Mouse (Mus musculus) myocyte (in vitro differentiated cells): Measurements from ENCODE around the gene Timm13. TPM values are rescaled to one million over a fixed set of nuclear protein-coding genes. Genes with fewer than 3 reads are reported as not detected.

Source experiments
- H3K27me3 ChIP-seq: one replicate; pipeline ENCODE4 v1.6.1; 2011; ENCODE audit not compliant: control insufficient read depth, insufficient read depth, insufficient read length
- H3K36me3 ChIP-seq: one replicate; pipeline ENCODE4 v1.6.1; 2011; ENCODE audit not compliant: control insufficient read depth, insufficient read depth
- H3K4me2 ChIP-seq: one replicate; pipeline ENCODE4 v1.6.1; 2011; ENCODE audit warnings: low read depth, control low read depth
- H3K4me3 ChIP-seq: one replicate; pipeline ENCODE4 v1.5.1; 2011; ENCODE audit warnings: mild to moderate bottlenecking, control low read depth, moderate library complexity
- H3K79me2 ChIP-seq: one replicate; pipeline ENCODE4 v1.6.1; 2011; ENCODE audit not compliant: control insufficient read depth, insufficient read depth
- H3ac ChIP-seq: one replicate; pipeline ENCODE4 v1.6.1; 2011; ENCODE audit not compliant: control insufficient read depth, insufficient read length
- CEBPB ChIP-seq: IDR thresholded peaks from 2 replicates; pipeline ENCODE4 v1.6.1; 2011; ENCODE audit warnings: mild to moderate bottlenecking, moderate library complexity; ENCODE audit not compliant: poor library complexity, insufficient read depth, severe bottlenecking
- E2F4 ChIP-seq: IDR thresholded peaks from one replicate; pipeline ENCODE4 v1.6.1; 2011; ENCODE audit warnings: mild to moderate bottlenecking, control low read depth, moderate library complexity; ENCODE audit not compliant: insufficient read depth
- MAX ChIP-seq: IDR thresholded peaks from one replicate; pipeline ENCODE4 v1.6.1; 2011; ENCODE audit warnings: low read depth, mild to moderate bottlenecking, control low read depth
- MYOD1 ChIP-seq, 3 experiments: IDR thresholded peaks; one replicate each; pipeline ENCODE4 v1.6.1; 2011; ENCODE audit warnings: control low read depth in 2 of 3, low read depth in 2 of 3, mild to moderate bottlenecking in 2 of 3, moderate library complexity in 1 of 3; ENCODE audit not compliant: insufficient read length in 2 of 3, control insufficient read depth in 1 of 3
- MYOG ChIP-seq, 3 experiments: IDR thresholded peaks; one replicate each; pipeline ENCODE4 v1.6.1; 2011; ENCODE audit warnings: control low read depth in 2 of 3, low read depth in 2 of 3, mild to moderate bottlenecking in 2 of 3; ENCODE audit not compliant: insufficient read length in 2 of 3, control insufficient read depth in 1 of 3, insufficient read depth in 1 of 3
- POLR2A ChIP-seq: IDR thresholded peaks from one replicate; pipeline ENCODE4 v1.6.1; 2011; ENCODE audit warnings: low read depth, mild to moderate bottlenecking, control low read depth, moderate library complexity; ENCODE audit not compliant: insufficient read length
- POLR2AphosphoS2 ChIP-seq: IDR thresholded peaks from one replicate; pipeline ENCODE4 v1.6.1; 2011; ENCODE audit warnings: low read depth, control low read depth; ENCODE audit not compliant: insufficient read length
- REST ChIP-seq: IDR thresholded peaks from one replicate; pipeline ENCODE4 v1.6.1; 2011; ENCODE audit warnings: mild to moderate bottlenecking, control low read depth, moderate library complexity; ENCODE audit not compliant: insufficient read depth, insufficient read length
- SRF ChIP-seq: IDR thresholded peaks from one replicate; pipeline ENCODE4 v1.6.1; 2011; ENCODE audit warnings: low read depth; ENCODE audit not compliant: control insufficient read depth, insufficient read length
- TCF12 ChIP-seq: IDR thresholded peaks from one replicate; pipeline ENCODE4 v1.6.1; 2011; ENCODE audit warnings: mild to moderate bottlenecking, control low read depth; ENCODE audit not compliant: poor library complexity, insufficient read depth, severe bottlenecking
- TCF3 ChIP-seq: IDR thresholded peaks from one replicate; pipeline ENCODE4 v1.6.1; 2011; ENCODE audit warnings: low read depth, control low read depth; ENCODE audit not compliant: insufficient read length
- USF1 ChIP-seq: IDR thresholded peaks from one replicate; pipeline ENCODE4 v1.6.1; 2011; ENCODE audit warnings: low read depth, mild to moderate bottlenecking, control low read depth, moderate library complexity
- polyA plus RNA-seq: library from polyadenylated mRNA; unstranded; fragments of >200 nt; fragmentation: generic; extraction: Trizol; gene quantifications from one replicate; pipeline ENCODE4 v1.2.1, GENCODE M21; 2012; ENCODE audit warnings: missing spikeins

The Timm13 gene
- polyA plus RNA-seq, 1 experiment = 225 TPM

DNA sequence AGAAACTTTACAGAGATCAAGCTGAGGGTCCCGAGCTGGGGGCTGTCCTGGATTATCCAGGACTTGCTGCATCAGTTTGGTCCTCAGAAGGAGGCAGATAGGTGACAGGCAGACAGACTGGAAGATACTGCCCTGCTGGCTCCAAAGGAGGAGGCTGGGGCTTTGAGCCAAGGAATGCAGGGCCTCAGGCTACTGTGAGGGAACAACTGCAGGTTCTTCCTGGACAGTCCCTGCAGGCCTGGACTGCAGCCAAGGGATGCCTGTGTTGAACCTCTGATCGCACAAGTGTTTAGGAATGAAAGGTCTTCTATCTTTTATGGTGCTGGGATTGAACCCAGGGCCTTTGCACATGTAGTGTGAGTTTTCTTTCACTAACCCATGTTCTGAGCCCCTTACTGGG lies 47.0 kb upstream of the Timm13 start:
- H3K79me2 ChIP-seq = no peaks in the 10 kb centered on the region
- TF ChIP-seq SRF (no peak), CEBPB (no peak), E2F4 (no peak), POLR2AphosphoS2 (no peak), TCF12 (no peak), MYOD1 (IDR thresholded peaks at IDR 0.05; ENCODE audit: control insufficient read depth in 1 of 3, insufficient read length in 2 of 3, low read depth in 2 of 3) (peak in 2 of 3 experiments; percentile 32 to 58), MAX (no peak), TCF3 (no peak), REST (no peak), POLR2A (no peak), USF1 (no peak), MYOG (IDR thresholded peaks at IDR 0.05; ENCODE audit: control insufficient read depth in 1 of 3, insufficient read depth in 1 of 3, insufficient read length in 2 of 3, low read depth in 2 of 3) (peak; percentile 18 to 96 (median 52))
- H3ac ChIP-seq = no peak overlapping the region
- no peaks in the 10 kb centered on the region for H3K36me3 ChIP-seq
- H3K4me3 ChIP-seq = no peak overlapping the region
- H3K27me3 ChIP-seq = no peaks in the 10 kb centered on the region
- peak overlapping the region; percentile 62 for H3K4me2 ChIP-seq

DNA sequence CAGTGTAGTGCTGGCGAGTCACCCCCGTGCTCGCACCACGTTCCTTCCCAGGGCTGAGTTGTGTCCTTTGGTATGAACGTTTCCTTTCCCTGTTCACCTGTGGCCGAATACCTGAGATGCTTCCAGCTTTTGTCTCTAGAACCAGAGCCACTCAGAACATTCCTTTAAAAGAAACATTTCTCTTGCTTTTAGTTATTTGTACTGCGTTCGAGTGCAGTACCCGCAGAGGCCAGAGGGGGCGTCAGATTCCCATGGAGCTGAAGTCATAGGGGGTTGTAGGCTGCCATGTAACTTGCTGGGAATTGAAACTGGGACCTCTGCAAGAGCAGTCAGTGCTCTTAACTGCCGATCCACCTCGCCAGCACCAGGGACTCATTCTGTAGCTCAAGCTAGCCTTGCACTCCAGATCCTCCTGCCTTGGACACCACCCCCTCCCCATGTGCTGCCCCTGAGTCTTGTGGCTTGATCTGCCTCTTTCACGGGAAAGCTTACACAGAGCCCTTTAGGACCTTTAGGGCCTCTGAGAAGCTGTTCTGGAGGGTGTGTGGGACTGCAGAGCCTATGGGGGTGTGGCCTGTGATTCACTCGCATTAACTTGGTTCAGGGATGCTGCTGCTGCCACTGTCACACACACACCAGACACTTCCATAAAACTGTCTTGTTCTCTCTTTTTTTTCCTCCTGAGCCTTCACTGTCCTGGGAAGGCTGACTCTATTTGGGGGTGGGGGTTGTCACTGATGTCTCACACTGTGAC lies 46.1 kb upstream of the Timm13 start:
- Histone ChIP-seq H3ac (no peak overlapping the region), H3K4me2 (peak overlapping the region; percentile 62), H3K27me3 (no peaks in the 10 kb centered on the region), H3K79me2 (no peaks in the 10 kb centered on the region), H3K36me3 (no peaks in the 10 kb centered on the region), H3K4me3 (no peak overlapping the region)
- TF ChIP-seq USF1 = no peak
- no peak for TF ChIP-seq TCF3
- no peak for TF ChIP-seq MYOD1 (IDR thresholded peaks at IDR 0.05; ENCODE audit: control insufficient read depth in 1 of 3, insufficient read length in 2 of 3, low read depth in 2 of 3)
- no peak for TF ChIP-seq POLR2AphosphoS2
- TF ChIP-seq MYOG (IDR thresholded peaks at IDR 0.05; ENCODE audit: control insufficient read depth in 1 of 3, insufficient read depth in 1 of 3, insufficient read length in 2 of 3, low read depth in 2 of 3) = no peak
- no peak for TF ChIP-seq REST
- TF ChIP-seq E2F4 = no peak
- TF ChIP-seq MAX = no peak
- no peak for TF ChIP-seq TCF12
- TF ChIP-seq CEBPB = no peak
- TF ChIP-seq POLR2A = no peak
- no peak for TF ChIP-seq SRF

- Histone ChIP-seq H3K4me2 (no peak overlapping the region), H3K79me2 (no peaks in the 10 kb centered on the region), H3K27me3 (no peaks in the 10 kb centered on the region), H3K36me3 (no peaks in the 10 kb centered on the region), H3ac (no peak overlapping the region), H3K4me3 (no peak overlapping the region)
- no peak for TF ChIP-seq POLR2AphosphoS2
- no peak for TF ChIP-seq TCF3
These were observed 43.5 kb upstream of the Timm13 start for GRCm38 (mm10) chr10:80944231-80944630.

GRCm38 (mm10) chr10:80943701-80944100 lies 42.9 kb upstream of the Timm13 start:
- H3K36me3 ChIP-seq = no peaks in the 10 kb centered on the region

GRCm38 (mm10) chr10:80942919-80943318 lies 42.1 kb upstream of the Timm13 start:
- Histone ChIP-seq H3K27me3 (no peaks in the 10 kb centered on the region), H3K4me3 (no peak overlapping the region), H3ac (no peak overlapping the region), H3K4me2 (no peak overlapping the region), H3K79me2 (no peaks in the 10 kb centered on the region), H3K36me3 (no peaks in the 10 kb centered on the region)
- TF ChIP-seq TCF3 = no peak
- no peak for TF ChIP-seq USF1
- TF ChIP-seq SRF = no peak
- TF ChIP-seq POLR2A = no peak
- TF ChIP-seq MYOD1 (IDR thresholded peaks at IDR 0.05; ENCODE audit: control insufficient read depth in 1 of 3, insufficient read length in 2 of 3, low read depth in 2 of 3) = no peak

More at GRCm38 (mm10) chr10:80943701-80944100, 42.9 kb upstream of the Timm13 start:
- H3ac ChIP-seq = no peak overlapping the region
- H3K4me3 ChIP-seq = no peak overlapping the region
- TF ChIP-seq MYOD1 (IDR thresholded peaks at IDR 0.05; ENCODE audit: control insufficient read depth in 1 of 3, insufficient read length in 2 of 3, low read depth in 2 of 3) (peak in 2 of 3 experiments; percentile 67 to 73), MYOG (IDR thresholded peaks at IDR 0.05; ENCODE audit: control insufficient read depth in 1 of 3, insufficient read depth in 1 of 3, insufficient read length in 2 of 3, low read depth in 2 of 3) (peak in 1 of 3 experiments; percentile 62), USF1 (no peak)
- no peak overlapping the region for H3K4me2 ChIP-seq
- H3K27me3 ChIP-seq = no peaks in the 10 kb centered on the region
- no peaks in the 10 kb centered on the region for H3K79me2 ChIP-seq
